Mouse (Mus musculus) left cerebral cortex, adult 8-10 months (tissue): Measurements from ENCODE around the gene Hoxc8. TPM values are rescaled to one million over a fixed set of nuclear protein-coding genes. Genes with fewer than 3 reads are reported as not detected.

Source experiments
- DNase-seq, 2 experiments: peaks; one replicate each; pipeline ENCODE4 v3.0.0; 2022; ENCODE audit warnings: low spot score in 2 of 2
- total RNA-seq, 4 experiments: library from RNA; stranded (reverse); gene quantifications; 2 replicates each; pipeline ENCODE4 v1.2.4; 2022

Hoxc8 gene
- total RNA-seq, 4 experiments from 2014 or later = not detected

DNA sequence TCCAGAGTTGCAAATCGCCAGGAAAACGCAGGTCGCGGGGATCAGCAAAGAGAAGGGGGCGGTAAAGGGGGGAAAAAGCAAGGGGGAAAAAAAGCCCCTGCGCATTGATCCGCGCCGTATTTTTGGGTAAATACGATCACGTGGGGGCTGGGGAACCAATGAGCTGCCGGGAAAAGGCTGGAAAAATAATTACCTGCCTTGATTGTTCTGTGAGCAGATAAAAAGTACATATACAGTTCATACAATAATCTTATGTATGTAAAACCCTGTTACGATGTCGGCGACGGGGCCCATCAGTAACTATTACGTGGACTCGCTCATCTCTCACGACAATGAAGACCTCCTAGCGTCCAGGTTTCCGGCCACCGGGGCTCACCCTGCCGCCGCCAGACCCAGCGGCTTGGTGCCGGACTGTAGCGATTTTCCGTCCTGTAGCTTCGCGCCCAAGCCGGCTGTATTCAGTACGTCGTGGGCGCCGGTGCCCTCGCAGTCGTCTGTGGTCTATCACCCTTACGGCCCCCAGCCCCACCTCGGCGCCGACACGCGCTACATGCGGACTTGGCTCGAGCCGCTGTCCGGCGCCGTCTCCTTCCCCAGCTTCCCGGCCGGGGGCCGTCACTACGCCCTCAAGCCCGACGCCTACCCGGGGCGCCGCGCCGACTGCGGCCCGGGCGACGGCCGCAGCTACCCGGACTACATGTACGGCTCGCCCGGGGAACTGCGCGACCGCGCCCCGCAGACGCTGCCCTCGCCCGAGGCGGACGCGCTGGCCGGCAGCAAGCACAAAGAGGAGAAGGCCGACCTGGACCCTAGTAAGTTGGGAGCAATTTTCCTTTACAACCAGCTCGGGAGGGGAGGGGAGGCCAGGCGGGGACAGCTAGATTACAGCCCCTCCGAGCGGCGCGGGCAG lies 8.8 kb upstream of the Hoxc8 start:
- DNase-seq = no peak

DNA sequence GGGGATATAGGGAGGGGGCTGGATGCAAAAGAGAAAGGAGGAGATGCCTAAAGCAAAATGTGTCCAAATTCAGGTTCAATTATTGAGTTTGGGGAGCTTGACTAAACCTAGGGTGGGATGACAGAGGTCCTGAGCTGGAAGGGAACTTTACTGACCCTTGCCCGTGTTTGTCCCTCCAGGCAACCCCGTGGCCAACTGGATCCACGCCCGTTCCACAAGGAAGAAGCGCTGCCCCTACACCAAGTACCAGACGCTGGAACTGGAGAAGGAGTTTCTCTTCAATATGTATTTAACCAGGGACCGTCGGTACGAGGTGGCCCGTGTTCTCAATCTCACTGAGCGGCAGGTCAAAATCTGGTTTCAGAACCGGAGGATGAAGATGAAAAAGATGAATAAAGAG lies 6.7 kb upstream of the Hoxc8 start:
- no peak for DNase-seq

DNA sequence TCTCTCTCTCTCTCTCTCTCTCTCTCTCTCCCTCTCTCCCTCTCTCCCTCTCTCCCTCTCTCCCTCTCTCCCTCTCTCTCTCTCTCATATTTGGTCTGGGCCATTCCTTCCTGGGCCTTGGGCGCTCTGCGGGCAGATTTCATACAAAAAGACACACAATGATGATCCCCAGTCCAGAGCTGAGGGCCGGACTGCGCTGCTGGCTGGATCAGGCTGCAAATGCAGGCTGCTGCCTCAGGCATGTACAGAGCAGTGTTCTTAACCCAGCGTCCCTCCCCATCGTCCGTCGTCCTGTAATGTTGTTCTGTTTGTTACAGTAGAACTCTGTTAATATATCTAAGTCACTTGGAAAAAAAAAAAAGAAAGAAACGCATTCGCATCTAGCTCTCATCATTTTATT lies 5.9 kb upstream of the Hoxc8 start:
- DNase-seq = no peak

DNA sequence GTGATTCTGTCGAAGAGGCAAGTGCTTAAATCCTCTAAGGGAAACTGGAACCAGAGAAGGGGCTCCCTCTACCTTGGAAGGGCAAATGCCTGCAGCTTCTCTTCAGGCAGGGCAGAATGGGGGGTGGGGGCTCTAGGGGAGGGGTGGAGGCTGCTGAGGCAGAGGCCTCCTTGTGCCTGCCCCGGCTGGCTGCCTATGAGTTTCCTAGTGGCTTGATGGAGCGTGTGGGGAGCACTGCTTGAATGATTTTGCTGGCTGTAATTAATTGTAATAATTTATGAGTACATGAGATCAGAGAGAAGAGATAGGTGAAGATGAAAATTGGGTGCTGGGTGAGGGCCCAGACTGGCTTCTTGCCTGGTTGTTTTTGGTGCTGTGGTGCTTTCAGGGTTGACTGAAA lies 5.5 kb upstream of the Hoxc8 start:
- no peak for DNase-seq

DNA sequence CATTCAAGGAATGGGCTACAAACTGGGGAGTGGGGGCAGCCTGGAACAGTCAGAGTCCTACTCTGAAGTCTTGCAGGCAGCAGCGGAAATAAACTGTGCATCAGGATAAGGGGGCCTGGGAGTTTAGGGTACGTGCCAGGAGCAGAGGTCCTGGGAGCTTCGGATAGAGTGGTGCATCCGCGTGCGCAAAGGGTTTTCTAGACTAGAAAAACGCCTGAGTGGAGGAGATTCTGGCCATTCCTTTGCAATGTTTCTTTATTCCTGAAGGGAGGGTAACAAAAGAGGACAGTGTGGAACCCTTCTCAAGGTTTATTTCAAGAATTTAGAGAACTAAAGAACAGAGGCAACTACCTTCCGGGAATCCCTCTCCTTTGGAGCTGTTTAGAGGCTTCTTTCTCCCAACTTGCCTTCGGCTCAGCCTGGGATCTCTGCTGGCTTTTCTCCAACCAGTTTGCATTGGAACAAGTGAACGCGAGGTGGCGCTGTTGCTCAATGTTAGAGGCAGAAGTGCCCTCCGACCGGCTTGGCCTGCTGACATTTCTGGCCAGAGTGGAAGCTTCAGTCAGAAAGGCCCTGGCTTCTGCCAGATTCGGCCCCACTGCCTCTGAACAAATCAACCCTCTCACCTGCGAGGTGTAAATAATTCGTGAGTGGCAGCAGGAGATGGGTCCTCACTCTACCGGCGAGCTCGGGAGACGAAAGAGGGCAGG lies 3.1 kb upstream of the Hoxc8 start:
- peak; percentile 46 to 90 for DNase-seq

DNA sequence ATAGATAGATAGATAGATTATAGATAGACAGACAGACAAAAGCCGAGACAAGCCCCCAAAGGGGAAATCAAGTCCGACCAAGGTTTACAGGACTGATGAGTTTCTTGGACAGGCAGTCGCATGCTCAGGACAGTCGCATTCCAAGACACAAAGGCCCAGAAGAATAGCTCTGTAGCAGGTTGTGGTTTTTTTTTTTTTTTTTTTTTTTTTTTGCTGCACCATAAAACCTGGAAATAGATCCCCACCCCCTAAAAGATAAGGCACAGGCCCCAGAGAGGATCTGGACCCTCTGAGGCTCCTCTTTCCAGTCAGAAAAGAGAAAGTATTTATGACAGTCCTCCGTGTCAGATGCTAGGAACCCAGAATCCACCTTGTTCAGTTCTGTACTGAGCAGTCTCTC lies 2.3 kb upstream of the Hoxc8 start:
- no peak for DNase-seq

DNA sequence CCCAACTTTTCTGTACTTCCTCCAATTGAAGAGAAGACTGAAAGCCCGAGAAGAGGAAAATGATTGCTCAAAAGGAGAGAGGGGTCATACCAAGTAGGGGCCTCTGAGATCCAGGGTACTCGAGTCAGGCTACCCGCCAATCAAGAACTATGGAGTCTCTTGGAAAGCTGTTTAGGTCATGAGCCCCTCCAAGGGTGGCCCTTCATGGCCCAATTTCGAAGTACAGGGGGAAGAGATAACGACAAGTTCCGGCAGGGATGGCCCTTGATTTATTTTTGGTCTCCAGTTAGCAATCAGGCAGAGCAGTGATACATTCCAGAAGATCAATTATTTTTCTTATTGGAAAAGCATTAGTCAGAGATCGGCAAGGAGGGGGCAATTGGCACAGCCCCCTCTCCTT lies 1.4 kb downstream of the Hoxc8 start:
- no peak for DNase-seq

DNA sequence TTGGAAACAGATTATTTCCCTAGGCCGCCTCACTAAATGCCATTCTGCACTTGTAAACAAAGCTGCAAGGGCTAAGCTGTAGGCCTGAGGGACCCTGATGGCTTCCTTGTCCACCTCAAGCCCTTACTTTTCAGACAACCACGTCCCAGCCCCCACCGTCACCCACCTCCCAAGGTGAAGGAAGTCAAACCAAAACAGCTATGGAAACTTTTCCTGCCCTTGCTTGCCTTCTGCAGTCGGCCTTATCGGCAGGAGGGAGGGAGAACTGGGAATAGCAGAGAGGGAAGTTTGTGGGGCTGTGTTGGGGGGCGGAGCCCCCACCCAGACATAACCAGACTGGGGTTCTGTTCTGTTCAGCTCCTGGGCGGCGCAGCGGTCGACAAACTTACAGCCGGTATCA lies 1.8 kb downstream of the Hoxc8 start:
- DNase-seq = no peak

DNA sequence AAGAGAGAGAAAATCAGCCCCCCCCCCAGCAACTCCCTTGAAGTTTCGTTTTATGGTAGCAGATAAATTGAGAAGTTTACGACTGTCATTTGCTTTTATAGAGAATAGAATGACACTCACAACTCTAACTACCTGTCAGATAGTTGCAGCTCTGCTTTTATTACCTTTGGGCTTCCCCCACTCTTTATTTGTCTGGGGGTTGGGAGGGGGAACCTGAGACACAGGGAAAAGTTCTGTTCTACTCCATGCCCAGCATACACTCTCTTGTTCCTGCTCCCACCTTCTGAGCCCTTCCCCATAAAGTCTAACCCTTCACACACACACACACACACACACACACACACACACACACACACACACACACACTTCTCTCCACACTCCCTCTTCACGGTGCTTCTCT lies 2.5 kb downstream of the Hoxc8 start:
- no peak for DNase-seq

DNA sequence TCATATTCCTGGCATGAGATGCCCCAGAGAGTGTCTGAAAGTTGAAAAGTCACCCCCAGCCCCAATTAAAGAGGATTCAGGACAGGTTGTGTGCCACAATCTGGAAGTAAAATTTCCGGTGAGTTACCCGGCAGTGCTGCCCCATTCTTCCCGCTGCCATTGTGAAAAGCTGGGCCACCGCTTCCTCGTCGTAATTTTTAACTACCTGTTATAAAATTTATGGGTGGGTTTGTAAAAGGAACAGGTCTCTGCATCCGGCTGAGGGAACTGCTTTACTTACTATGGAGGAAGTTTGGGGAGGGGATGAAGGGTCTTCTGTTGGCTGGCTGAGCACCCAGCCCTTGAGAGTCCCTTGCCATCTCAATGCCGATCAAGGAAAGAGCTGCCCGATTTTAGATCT lies 6.1 kb downstream of the Hoxc8 start:
- no peak for DNase-seq

DNA sequence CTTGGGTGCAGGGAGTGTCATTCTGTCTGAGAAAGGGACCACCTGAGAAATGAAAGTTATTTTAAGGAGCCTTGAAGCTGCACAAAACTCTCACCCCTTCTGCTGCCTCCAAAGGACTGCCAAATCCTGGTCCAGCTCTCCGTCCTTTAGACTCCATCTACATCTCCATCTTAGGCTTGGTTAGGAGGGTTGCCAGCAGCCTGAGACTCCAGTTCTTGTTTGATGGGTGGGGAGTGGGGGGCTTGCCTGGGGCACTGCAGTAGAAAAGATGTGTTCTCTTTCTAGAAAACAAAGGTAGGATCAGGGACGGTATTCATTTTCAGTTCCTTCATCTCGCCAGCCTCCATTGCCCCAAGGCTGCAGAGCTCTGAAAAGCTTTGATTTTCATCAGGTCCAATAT lies 7.0 kb downstream of the Hoxc8 start:
- no peak for DNase-seq

DNA sequence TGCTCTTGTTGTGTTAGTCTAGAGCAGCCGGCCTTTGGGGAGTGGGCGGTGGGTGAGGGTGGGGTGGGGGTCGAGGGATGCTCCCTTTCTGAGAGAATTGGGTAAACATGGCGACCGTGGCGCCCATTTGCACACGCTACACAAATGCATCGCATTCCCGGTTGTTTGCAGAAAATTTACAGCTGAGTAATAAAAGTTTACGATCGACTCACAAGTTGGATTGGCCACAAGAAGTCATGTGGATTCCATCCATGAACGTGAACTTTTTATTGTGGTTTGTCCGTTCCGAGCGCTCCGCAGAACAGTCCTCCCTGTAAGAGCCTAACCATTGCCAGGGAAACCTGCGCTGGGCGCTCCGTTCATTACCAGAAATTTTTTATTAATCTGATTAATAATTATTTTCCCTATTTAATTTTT lies 7.5 kb downstream of the Hoxc8 start, which contains the start of gene Hoxc6:
Gene Hoxc6 (plus strand): TSS at position 319 of the 417 bp plus-strand sequence.
- DNase-seq = no peak

DNA sequence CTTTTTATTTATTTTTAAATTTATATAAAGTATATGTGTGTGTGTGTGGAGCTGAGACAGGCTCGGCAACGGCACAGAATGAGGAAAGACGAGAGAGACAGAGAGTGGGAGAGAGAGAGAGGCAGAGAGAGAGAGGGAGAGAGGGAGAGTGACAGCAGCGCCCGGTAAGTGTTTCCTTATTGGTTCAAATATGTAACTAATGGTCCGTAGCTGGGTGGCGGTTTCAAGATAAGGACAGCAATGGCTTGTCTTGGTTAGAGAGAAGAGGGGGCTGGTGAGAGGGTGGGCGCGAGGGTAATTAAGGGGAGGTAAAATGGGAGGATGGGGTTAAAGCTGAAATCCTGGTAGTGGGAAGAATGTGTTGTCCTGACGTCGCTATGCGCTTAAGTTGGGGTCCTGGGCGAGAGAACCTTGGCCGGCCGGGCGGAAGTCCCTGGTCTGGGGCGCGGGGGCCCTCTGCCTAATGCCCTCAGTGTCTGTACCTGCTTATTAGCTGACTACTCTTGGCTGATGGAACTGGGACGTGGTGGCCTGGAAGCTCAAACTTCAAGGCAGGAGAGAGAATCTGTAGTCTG lies 8.3 kb downstream of the Hoxc8 start:
- no peak for DNase-seq

DNA sequence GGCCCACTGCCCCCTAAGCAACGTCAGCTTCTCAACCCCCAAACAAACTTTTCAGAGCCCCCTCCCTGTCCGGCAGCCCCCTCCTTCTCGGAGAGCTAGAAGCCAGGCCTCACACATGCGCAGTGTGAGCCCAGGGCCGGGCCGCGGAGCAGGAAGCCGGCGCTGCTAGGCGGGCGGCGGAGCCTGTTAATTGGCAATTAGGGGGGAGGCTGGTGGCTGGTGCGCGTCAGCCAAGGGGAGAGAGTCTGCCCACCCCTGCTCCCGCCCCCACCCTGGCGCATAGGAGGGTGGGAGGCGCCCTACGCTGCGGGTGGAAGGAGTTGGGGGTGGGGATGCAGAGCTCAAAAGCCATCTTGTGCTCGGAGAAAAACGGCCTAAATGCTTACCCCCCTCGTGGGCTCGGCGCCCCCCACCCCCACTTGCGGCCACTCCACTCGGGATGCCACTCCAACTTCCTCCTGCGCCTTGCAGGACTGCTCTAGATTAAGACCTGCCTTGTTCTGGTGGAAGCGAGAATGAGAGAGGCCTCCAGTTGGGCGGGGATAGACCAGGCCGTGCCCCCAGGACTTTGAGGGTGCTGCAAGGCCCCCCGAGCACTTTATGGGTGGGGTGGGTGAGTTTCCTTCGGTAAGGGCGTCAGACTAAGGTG lies 8.9 kb downstream of the Hoxc8 start:
- DNase-seq = no peak

DNA sequence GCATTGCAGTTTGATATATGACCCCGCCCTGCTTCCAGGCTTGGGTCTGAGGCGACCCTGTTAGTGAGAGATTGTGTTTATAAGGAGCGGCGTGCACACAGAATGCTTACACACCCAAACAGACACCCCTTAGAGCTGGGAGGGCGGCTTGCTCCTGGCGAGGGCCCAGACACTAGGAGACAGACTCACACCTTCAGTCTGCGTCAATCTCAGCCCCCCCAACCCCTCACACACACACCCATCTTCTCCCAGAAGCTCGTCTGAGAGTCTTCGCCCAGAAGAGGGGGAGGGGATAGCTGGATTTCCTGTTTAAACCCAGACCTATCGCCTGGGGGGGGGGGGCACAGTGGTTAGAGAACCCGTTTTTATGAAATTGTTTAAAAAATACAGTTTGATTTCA lies 9.5 kb downstream of the Hoxc8 start:
- DNase-seq = no peak

DNA sequence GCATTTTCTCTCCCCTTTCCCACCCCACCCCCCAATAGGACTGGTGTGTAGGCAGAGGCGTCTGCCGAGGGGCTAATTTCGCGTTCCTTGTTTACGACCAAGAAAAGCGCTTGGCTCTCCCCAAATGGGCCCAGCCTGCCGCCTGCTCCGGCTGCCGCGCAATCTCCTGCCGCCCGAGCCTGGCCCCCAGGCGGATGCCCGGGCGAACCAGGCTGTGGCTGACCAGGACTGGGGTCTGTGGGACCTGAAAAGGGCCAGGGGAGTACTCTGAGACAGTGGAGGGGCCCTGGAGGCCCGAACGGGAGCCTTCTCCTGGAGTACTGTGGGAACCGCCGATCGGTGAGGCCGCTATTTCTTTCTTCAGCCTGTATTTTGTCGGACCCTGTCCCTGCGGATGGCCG lies 10.1 kb downstream of the Hoxc8 start:
- DNase-seq = no peak

DNA sequence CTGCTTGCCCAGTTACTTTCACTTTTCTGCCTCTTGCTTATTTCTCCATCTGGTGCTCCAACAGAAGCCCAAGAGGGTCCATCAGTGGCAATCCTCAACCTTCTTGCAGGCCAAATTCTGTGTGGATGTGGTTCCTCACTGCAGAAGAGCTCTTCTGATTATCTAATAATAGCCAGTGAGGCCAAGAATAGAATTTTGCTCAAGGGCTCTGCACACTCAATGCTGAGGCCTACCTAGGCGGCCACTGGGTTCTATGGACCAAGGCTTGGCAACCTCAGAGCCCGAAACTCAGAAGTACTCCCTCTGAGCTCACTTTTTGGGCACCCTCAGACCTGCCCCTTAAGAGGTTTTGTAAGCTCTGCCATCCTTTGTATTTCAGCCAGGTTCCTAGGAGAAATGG lies 11.0 kb downstream of the Hoxc8 start:
- DNase-seq = no peak

DNA sequence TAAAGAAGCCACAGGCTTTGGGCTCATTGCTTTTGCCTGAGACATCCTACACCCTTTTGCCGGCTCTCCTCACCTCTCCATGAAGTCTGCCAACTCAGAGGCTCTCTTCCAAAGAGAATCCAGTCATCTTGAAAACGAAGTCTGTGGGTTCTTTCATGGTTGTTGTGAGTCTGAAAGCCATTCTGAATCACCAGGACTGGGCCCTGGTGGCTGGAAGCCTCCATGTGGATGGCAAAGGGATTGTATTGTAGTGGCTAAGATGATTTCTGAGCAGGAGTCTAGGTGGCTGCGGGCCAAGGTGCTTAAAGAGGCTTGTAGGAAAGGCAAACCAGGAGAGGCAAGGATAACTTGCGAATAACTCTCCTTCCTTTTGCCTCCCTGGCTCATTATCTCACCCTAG lies 11.7 kb downstream of the Hoxc8 start:
- DNase-seq = no peak

DNA sequence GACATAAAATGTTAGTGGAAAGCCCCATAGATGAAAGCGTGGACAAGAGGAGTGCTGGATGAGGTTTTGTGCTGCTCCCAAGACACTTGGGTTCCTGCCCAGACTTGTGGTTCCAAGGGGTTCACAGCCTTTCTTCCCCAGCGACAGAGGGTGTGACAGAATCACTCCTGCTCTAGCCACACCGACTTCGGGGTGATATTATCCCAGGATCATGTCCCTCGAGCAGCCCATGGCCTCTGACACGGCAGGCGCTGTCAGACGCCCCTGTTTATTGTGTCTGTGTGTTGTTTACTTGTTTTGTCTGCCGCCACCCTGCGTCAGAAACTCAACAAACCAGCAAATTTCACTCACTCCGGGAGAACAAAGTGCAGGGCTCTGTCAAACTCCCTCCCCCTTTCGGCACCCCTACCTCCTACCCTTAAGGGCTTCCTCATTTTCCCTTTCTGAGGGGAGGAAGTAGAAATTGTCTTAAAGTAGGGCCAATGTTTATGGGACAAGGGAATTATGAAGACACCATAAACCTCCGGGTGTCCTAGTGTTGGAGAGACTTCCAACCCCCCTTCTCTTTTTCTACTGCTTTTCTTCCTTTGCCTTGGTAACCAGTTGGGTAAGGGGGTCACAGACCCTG lies 12.5 kb downstream of the Hoxc8 start:
- no peak for DNase-seq

DNA sequence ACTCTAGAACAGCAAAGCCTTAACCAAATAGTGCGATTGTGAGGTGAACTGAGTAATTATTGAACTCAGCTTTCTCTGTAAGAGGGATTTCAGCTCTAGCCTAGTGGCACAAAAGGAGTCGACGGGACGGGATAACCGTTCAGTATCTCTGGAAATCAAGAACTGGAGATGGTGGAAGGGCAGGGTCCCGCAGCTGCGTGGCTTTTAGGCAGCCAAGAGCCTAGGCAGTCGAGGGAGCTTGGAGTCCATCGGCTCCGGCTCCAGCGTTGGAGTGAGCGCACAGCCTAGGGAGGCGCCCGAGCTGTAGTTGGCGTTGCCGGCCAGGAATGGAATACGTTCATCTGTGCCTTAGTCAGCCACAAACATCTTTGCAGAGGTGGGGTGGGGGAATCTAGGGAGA lies 14.9 kb downstream of the Hoxc8 start:
- DNase-seq = no peak

DNA sequence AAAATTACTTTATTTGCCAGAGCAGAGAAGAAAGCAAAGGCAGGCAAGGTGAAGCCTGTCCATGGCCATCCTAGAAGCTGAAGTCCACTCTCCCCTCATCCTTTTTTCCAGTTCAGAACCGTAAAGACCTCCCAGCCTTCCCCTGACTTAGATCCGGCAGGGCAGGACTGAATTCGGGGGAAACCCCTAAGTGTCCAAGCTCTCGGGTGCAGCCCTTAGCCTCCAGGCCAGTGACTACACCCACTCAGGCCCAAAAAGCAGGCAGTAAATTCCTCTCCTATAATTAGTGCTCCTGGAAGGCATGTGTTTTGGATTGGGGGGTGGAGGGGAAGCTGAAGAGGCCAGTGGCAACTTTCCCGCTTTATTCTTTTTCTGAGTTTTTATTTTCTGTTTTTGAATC lies 15.4 kb downstream of the Hoxc8 start:
- DNase-seq = no peak

DNA sequence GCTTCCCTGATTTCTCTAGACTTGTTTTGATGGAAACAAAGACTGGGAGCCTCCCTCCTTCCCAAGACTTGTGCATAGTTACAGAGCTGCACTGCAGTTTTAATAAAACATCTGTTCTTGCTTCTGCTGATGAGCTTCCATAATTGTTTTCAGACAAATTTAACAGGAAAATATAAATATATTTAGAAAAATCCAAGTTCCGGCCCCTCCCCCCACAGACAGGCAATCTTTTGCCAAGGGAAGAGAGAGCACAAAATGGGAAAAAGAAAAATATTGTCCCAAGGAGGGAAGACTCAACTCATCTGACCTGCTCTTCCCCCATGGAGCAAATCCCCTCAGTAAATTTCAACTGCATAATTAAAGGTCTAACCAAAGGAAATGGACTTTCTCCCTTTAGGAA lies 15.9 kb downstream of the Hoxc8 start:
- no peak for DNase-seq
